Mouse (Mus musculus): ENCODE results near the gene Tmem114. TPM values are rescaled to one million over a fixed set of nuclear protein-coding genes. Genes with fewer than 3 reads are reported as not detected.

Gene Tmem114
- polyA plus RNA-seq, 1 experiment from 2014 or later: not detected

GRCm38 (mm10) chr16:8444911-8445310 is 20.0 kb upstream of the Tmem114 start:
- H3K4me3 ChIP-seq (ENCODE audit: low read depth, low read length): no peak overlapping the region
- no peak overlapping the region for H3K27ac ChIP-seq (replicated peaks; ENCODE audit: low read depth, low read length)
- ATAC-seq (replicated peaks; ENCODE audit: insufficient number of reproducible peaks, low FRiP score, low TSS enrichment, low read depth) (no peak), DNase-seq (ENCODE audit: low spot score) (no peak)
- H3K9ac ChIP-seq (replicated peaks; ENCODE audit: low read length): no peak overlapping the region
- H3K9me3 ChIP-seq (replicated peaks; ENCODE audit: control insufficient read depth, low read length): no peaks in the 10 kb centered on the region
- H3K4me2 ChIP-seq (ENCODE audit: low read depth, low read length): no peak overlapping the region
- 75% methylated on average over 7 of the region's 7 CpGs for WGBS
- no peaks in the 10 kb centered on the region for H3K4me1 ChIP-seq (ENCODE audit: control insufficient read depth, insufficient read depth, low read length)
- H3K36me3 ChIP-seq (replicated peaks; ENCODE audit: control insufficient read depth, insufficient read depth, low read depth, low read length): no peaks in the 10 kb centered on the region
- H3K27me3 ChIP-seq (ENCODE audit: control insufficient read depth, insufficient read depth, low read length): no peaks in the 10 kb centered on the region

GRCm38 (mm10) chr16:8432616-8433015 is 7.7 kb upstream of the Tmem114 start:
- Histone ChIP-seq H3K27ac (replicated peaks; ENCODE audit: low read depth, low read length) (no peak overlapping the region), H3K4me1 (ENCODE audit: control insufficient read depth, insufficient read depth, low read length) (no peaks in the 10 kb centered on the region), H3K4me2 (ENCODE audit: low read depth, low read length) (no peak overlapping the region), H3K27me3 (ENCODE audit: control insufficient read depth, insufficient read depth, low read length) (no peaks in the 10 kb centered on the region), H3K36me3 (replicated peaks; ENCODE audit: control insufficient read depth, insufficient read depth, low read depth, low read length) (no peaks in the 10 kb centered on the region), H3K4me3 (ENCODE audit: low read depth, low read length) (no peak overlapping the region), H3K9me3 (replicated peaks; ENCODE audit: control insufficient read depth, low read length) (no peaks in the 10 kb centered on the region), H3K9ac (replicated peaks; ENCODE audit: low read length) (no peak overlapping the region)
- ATAC-seq (replicated peaks; ENCODE audit: insufficient number of reproducible peaks, low FRiP score, low TSS enrichment, low read depth) (no peak), DNase-seq (ENCODE audit: low spot score) (no peak)
- 83% methylated on average over 3 of the region's 3 CpGs for WGBS

DNA sequence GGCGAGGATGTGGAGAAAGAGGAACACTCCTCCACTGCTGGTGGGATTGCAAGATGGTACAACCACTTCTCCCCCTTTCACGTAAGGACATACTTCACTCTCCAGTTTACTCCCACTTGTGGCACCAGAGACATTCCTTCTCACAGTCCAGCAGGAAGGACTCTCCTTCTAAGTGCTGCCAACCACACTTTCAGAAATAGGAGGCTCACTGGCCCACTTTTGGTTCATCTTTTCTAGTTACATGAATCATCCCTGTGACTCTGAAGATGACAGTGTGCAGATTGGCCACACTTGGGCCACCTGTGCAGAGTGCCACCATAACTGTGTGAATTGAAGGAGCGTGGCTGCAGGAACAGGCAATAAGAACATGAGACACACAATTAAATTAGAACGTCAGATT is 4.6 kb upstream of the Tmem114 start:
- Histone ChIP-seq H3K9ac (replicated peaks; ENCODE audit: low read length) (no peak overlapping the region), H3K4me3 (ENCODE audit: low read depth, low read length) (no peak overlapping the region), H3K27ac (replicated peaks; ENCODE audit: low read depth, low read length) (no peak overlapping the region), H3K4me1 (ENCODE audit: control insufficient read depth, insufficient read depth, low read length) (peaks cover 1% of the 10 kb centered on the region; the same call in 1 of the 2 replicates), H3K36me3 (replicated peaks; ENCODE audit: control insufficient read depth, insufficient read depth, low read depth, low read length) (no peaks in the 10 kb centered on the region), H3K9me3 (replicated peaks; ENCODE audit: control insufficient read depth, low read length) (no peaks in the 10 kb centered on the region), H3K4me2 (ENCODE audit: low read depth, low read length) (no peak overlapping the region), H3K27me3 (ENCODE audit: control insufficient read depth, insufficient read depth, low read length) (peaks cover 17% of the 10 kb centered on the region)
- ATAC-seq (replicated peaks; ENCODE audit: insufficient number of reproducible peaks, low FRiP score, low TSS enrichment, low read depth) (no peak), DNase-seq (ENCODE audit: low spot score) (no peak)
- 85% methylated on average over 4 of the region's 4 CpGs for WGBS

DNA sequence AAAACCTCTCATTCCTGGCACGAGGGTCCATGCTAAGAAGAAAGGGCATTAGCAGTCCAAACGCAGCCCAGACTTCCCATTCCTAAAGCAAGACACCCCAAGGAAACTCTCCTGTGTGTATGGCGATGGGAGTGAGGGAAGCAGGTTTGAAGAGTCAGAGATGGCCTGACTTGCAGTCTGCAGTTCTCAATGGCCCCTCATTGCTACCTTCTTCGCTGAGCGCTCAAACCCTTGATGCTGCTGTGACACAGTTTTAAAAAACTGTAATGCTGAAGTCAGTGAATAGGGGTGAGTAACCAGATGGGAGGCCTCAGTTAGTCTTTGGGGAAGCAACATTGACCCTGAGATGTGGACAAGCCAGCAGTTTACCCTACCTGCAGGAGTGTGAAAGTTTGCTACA is 800 bp upstream of the Tmem114 start:
- no peak overlapping the region for H3K4me2 ChIP-seq (ENCODE audit: low read depth, low read length)
- DNase-seq (ENCODE audit: low spot score) (no peak), ATAC-seq (replicated peaks; ENCODE audit: insufficient number of reproducible peaks, low FRiP score, low TSS enrichment, low read depth) (no peak)
- 82% methylated on average over 5 of the region's 5 CpGs for WGBS
- no peak overlapping the region for H3K4me3 ChIP-seq (ENCODE audit: low read depth, low read length)
- H3K9me3 ChIP-seq (replicated peaks; ENCODE audit: control insufficient read depth, low read length): no peaks in the 10 kb centered on the region
- no peaks in the 10 kb centered on the region for H3K36me3 ChIP-seq (replicated peaks; ENCODE audit: control insufficient read depth, insufficient read depth, low read depth, low read length)
- no peak overlapping the region for H3K27ac ChIP-seq (replicated peaks; ENCODE audit: low read depth, low read length)
- peaks cover 2% of the 10 kb centered on the region; the same call in 1 of the 2 replicates for H3K4me1 ChIP-seq (ENCODE audit: control insufficient read depth, insufficient read depth, low read length)
- H3K27me3 ChIP-seq (ENCODE audit: control insufficient read depth, insufficient read depth, low read length): peaks cover 34% of the 10 kb centered on the region
- H3K9ac ChIP-seq (replicated peaks; ENCODE audit: low read length): no peak overlapping the region

GRCm38 (mm10) chr16:8424161-8424970 is 570 bp downstream of the Tmem114 start:
- Histone ChIP-seq H3K27me3 (ENCODE audit: control insufficient read depth, insufficient read depth, low read length) (peaks cover 34% of the 10 kb centered on the region), H3K4me2 (ENCODE audit: low read depth, low read length) (peak overlapping the region; percentile 46), H3K36me3 (replicated peaks; ENCODE audit: control insufficient read depth, insufficient read depth, low read depth, low read length) (no peaks in the 10 kb centered on the region), H3K4me1 (ENCODE audit: control insufficient read depth, insufficient read depth, low read length) (peaks cover 2% of the 10 kb centered on the region; the same call in 1 of the 2 replicates), H3K9ac (replicated peaks; ENCODE audit: low read length) (peak overlapping the region; percentile 28; the same call in 1 of the 2 replicates), H3K9me3 (replicated peaks; ENCODE audit: control insufficient read depth, low read length) (no peaks in the 10 kb centered on the region), H3K27ac (replicated peaks; ENCODE audit: low read depth, low read length) (no peak overlapping the region), H3K4me3 (ENCODE audit: low read depth, low read length) (peak overlapping the region; percentile 27)
- DNase-seq (ENCODE audit: low spot score) (no peak), ATAC-seq (replicated peaks; ENCODE audit: insufficient number of reproducible peaks, low FRiP score, low TSS enrichment, low read depth) (no peak)
- WGBS: 6% methylated on average over 43 of the region's 43 CpGs

DNA sequence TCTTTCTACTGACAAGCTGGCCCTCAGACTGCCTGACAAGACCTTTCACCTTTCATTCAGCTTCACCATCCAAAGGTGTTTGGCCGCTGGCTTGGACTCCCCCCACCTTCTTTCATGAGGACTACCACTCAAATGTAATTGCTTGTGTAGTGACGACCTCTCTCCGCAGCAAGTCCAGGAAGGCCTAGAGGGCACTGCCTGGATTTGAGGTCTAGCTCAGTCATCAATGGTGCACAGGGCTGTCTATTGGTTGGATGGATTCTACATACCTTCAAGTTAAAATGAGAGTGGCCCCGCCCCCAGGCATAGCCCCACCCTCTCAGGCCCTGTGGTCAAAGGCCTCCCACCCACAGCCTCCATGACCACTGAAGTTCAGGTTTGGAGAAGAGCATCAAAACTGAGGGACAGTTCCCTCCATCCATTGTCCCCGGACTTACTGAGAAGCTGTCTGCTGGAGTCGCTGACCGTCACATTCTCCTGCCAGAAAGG is 1.3 kb downstream of the Tmem114 start:
- H3K4me1 ChIP-seq (ENCODE audit: control insufficient read depth, insufficient read depth, low read length): peaks cover 2% of the 10 kb centered on the region; the same call in 1 of the 2 replicates
- H3K4me3 ChIP-seq (ENCODE audit: low read depth, low read length): no peak overlapping the region
- no peak overlapping the region for H3K27ac ChIP-seq (replicated peaks; ENCODE audit: low read depth, low read length)
- H3K9ac ChIP-seq (replicated peaks; ENCODE audit: low read length): no peak overlapping the region
- H3K9me3 ChIP-seq (replicated peaks; ENCODE audit: control insufficient read depth, low read length): no peaks in the 10 kb centered on the region
- peaks cover 34% of the 10 kb centered on the region for H3K27me3 ChIP-seq (ENCODE audit: control insufficient read depth, insufficient read depth, low read length)
- H3K4me2 ChIP-seq (ENCODE audit: low read depth, low read length): no peak overlapping the region
- ATAC-seq (replicated peaks; ENCODE audit: insufficient number of reproducible peaks, low FRiP score, low TSS enrichment, low read depth) (no peak), DNase-seq (ENCODE audit: low spot score) (no peak)
- no peaks in the 10 kb centered on the region for H3K36me3 ChIP-seq (replicated peaks; ENCODE audit: control insufficient read depth, insufficient read depth, low read depth, low read length)
- 45% methylated on average over 7 of the region's 7 CpGs for WGBS

GRCm38 (mm10) chr16:8420842-8421241 is 4.1 kb downstream of the Tmem114 start:
- Histone ChIP-seq H3K27ac (replicated peaks; ENCODE audit: low read depth, low read length) (no peak overlapping the region), H3K9ac (replicated peaks; ENCODE audit: low read length) (no peak overlapping the region), H3K4me1 (ENCODE audit: control insufficient read depth, insufficient read depth, low read length) (peaks cover 2% of the 10 kb centered on the region; the same call in 1 of the 2 replicates), H3K4me2 (ENCODE audit: low read depth, low read length) (no peak overlapping the region), H3K27me3 (ENCODE audit: control insufficient read depth, insufficient read depth, low read length) (peaks cover 28% of the 10 kb centered on the region), H3K36me3 (replicated peaks; ENCODE audit: control insufficient read depth, insufficient read depth, low read depth, low read length) (no peaks in the 10 kb centered on the region), H3K4me3 (ENCODE audit: low read depth, low read length) (no peak overlapping the region), H3K9me3 (replicated peaks; ENCODE audit: control insufficient read depth, low read length) (no peaks in the 10 kb centered on the region)
- ATAC-seq (replicated peaks; ENCODE audit: insufficient number of reproducible peaks, low FRiP score, low TSS enrichment, low read depth) (no peak), DNase-seq (ENCODE audit: low spot score) (no peak)
- WGBS: 90% methylated on average over 4 of the region's 4 CpGs

- 86% methylated on average over 10 of the region's 10 CpGs for WGBS
- H3K36me3 ChIP-seq (replicated peaks; ENCODE audit: control insufficient read depth, insufficient read depth, low read depth, low read length): no peaks in the 10 kb centered on the region
- no peaks in the 10 kb centered on the region for H3K9me3 ChIP-seq (replicated peaks; ENCODE audit: control insufficient read depth, low read length)
- H3K4me3 ChIP-seq (ENCODE audit: low read depth, low read length): no peak overlapping the region
- peaks cover 24% of the 10 kb centered on the region for H3K27me3 ChIP-seq (ENCODE audit: control insufficient read depth, insufficient read depth, low read length)
- no peak for ATAC-seq (replicated peaks; ENCODE audit: insufficient number of reproducible peaks, low FRiP score, low TSS enrichment, low read depth)
- H3K4me1 ChIP-seq (ENCODE audit: control insufficient read depth, insufficient read depth, low read length): peaks cover 2% of the 10 kb centered on the region; the same call in 1 of the 2 replicates
- no peak for DNase-seq (ENCODE audit: low spot score)
- no peak overlapping the region for H3K9ac ChIP-seq (replicated peaks; ENCODE audit: low read length)
- H3K27ac ChIP-seq (replicated peaks; ENCODE audit: low read depth, low read length): no peak overlapping the region
- H3K4me2 ChIP-seq (ENCODE audit: low read depth, low read length): no peak overlapping the region
Measured at GRCm38 (mm10) chr16:8420381-8420780, 4.6 kb downstream of the Tmem114 start.

Measured in embryonic facial prominence, embryonic 11.5 days (tissue).